Mouse (Mus musculus) cerebellum, adult 2 months (tissue): ENCODE measurements around the gene 2010111I01Rik.

Experiments used
- CTCF ChIP-seq: fragments of 200-500 bp; IDR thresholded peaks from 2 replicates; pipeline ENCODE4 v1.5.1; 2011; ENCODE audit warnings: low read depth, mild to moderate bottlenecking, control low read depth, low read length, moderate library complexity, borderline replicate concordance; ENCODE audit not compliant: insufficient read depth
- POLR2A ChIP-seq: fragments of 200-500 bp; IDR thresholded peaks from 2 replicates; pipeline ENCODE4 v1.6.1; 2011; ENCODE audit warnings: low read length, control low read depth, borderline replicate concordance; ENCODE audit not compliant: insufficient read depth

DNA sequence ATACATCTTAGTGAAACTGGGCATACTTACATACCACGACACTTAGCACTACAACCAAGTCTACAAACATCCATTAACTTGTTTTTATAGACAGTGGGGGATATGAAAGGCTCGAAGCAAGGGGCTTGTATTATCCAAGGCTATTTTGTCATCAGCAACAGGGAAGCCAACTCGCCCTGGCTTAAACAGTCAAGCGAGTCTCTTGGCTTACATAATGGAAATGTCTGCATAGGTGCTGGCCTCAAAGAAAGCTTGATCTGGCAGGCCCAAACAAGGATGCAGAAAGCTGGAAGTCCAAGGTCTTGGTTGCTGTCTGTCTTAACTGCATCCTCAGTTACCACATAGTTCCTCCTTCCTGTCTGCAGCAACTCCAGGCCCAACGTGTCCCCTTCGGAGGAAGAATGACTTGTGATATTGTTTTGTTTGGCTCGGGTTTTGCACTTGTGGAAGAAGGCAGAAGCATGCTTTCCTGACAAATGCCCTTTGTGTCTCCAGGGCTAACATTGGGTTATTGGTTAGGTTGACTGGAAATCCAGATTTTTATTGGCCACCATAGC is 21.3 kb upstream of the 2010111I01Rik start:
- no peak for TF ChIP-seq CTCF
- no peak for TF ChIP-seq POLR2A
